Mouse (Mus musculus) heart, postnatal 0 days (tissue): ENCODE data around the gene Ppm1l. TPM values are rescaled to one million over a fixed set of nuclear protein-coding genes. Genes with fewer than 3 reads are reported as not detected.

Experiments
- ATAC-seq: fragments of 200-750 bp; cut with Nextera tagmentation; 2 replicates; pipeline ENCODE4 v1.8.0; 2017; ENCODE audit warnings: low read depth, moderate number of reproducible peaks, moderate library complexity; ENCODE audit not compliant: insufficient read depth
- DNase-seq: peaks from one replicate; pipeline ENCODE4 v3.0.0-alpha.2; 2016; ENCODE audit warnings: low spot score
- H3K27ac ChIP-seq: fragments of 300-500 bp; sonication (generic); 2 replicates; pipeline ENCODE4 v1.5.1; 2014; ENCODE audit warnings: low read depth, mild to moderate bottlenecking
- H3K27me3 ChIP-seq: fragments of 300-500 bp; sonication (generic); 2 replicates; pipeline ENCODE4 v1.6.1; 2014; ENCODE audit warnings: low read length, mixed read lengths; ENCODE audit not compliant: control insufficient read depth, insufficient read depth
- H3K36me3 ChIP-seq: fragments of 300-500 bp; sonication (generic); replicated peaks from 2 replicates; pipeline ENCODE4 v1.6.1; 2014; ENCODE audit warnings: low read length, mixed read lengths; ENCODE audit not compliant: control insufficient read depth, insufficient read depth
- H3K4me1 ChIP-seq: fragments of 300-500 bp; sonication (generic); 2 replicates; pipeline ENCODE4 v1.6.1; 2014; ENCODE audit warnings: antibody characterized with exemption; ENCODE audit not compliant: control insufficient read depth, insufficient read depth
- H3K4me2 ChIP-seq: fragments of 300-500 bp; sonication (generic); 2 replicates; pipeline ENCODE4 v1.6.1; 2014; ENCODE audit warnings: low read depth, mild to moderate bottlenecking, low read length, moderate library complexity
- H3K4me3 ChIP-seq: fragments of 300-500 bp; sonication (generic); 2 replicates; pipeline ENCODE4 v1.5.1; 2014; ENCODE audit warnings: low read depth, low read length
- H3K9ac ChIP-seq: fragments of 300-500 bp; sonication (generic); replicated peaks from 2 replicates; pipeline ENCODE4 v1.6.1; 2014; ENCODE audit warnings: low read depth, low read length, mixed read lengths
- H3K9me3 ChIP-seq: fragments of 300-500 bp; sonication (generic); replicated peaks from 2 replicates; pipeline ENCODE4 v1.6.1; 2016; ENCODE audit warnings: low read length; ENCODE audit not compliant: control insufficient read depth
- CTCF ChIP-seq: IDR thresholded peaks from 2 replicates; pipeline ENCODE4 v1.5.1; 2016; ENCODE audit warnings: antibody characterized with exemption, control low read depth, low read depth
- EP300 ChIP-seq: IDR thresholded peaks from 2 replicates; pipeline ENCODE4 v1.6.1; 2016; ENCODE audit warnings: antibody characterized with exemption, low read depth
- WGBS: fragments of 180-500 bp; shearing (Covaris S2); extraction: QIAGEN DNeasy Blood & Tissue Kit; methylation state at CpG from one replicate; pipeline ENCODE4 v1.1.7; 2014; 5-methylcytosine and 5-hydroxymethylcytosine counted together
- polyA plus RNA-seq: library from polyadenylated mRNA; unstranded; fragments of >200 nt; fragmentation: Nextera tagmentation; extraction: Ambion mirVana; gene quantifications from 2 replicates; pipeline ENCODE4 v1.2.1, GENCODE M21; 2015
- total RNA-seq: library from RNA; depleted of rRNA; stranded (reverse); fragments of >200 nt; gene quantifications from 2 replicates; pipeline ENCODE4 v1.2.3, GENCODE M21; 2014; ENCODE audit warnings: low replicate concordance

Ppm1l gene
- total and polyA plus RNA-seq, 2 experiments from 2014 or later: 8.7 to 13.8 TPM

DNA sequence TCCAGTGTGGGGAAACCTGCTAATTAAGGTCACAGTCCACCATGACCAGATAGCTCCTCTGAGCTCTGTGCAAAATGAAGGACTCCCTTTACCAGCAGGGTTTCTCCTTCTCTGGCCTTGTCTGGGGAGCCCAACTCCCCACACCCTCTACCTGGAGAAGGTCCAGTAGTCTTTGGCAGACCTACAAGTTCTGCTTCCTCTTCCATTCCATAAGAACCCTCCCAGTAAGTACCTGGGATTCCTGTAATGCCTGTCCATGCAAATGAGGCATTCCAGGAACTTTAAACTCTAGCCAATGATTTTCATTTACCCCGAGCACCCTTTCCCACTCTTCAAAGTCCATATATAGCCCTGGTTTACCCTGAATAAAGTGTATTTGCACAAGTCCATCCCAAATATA, 24.0 kb upstream of the Ppm1l start:
- no peak overlapping the region for H3K4me3 ChIP-seq
- WGBS: 58% methylated on average over 1 of the region's 1 CpGs
- H3K27ac ChIP-seq: no peak overlapping the region
- H3K9me3 ChIP-seq: no peaks in the 10 kb centered on the region
- H3K4me1 ChIP-seq: peaks cover 8% of the 10 kb centered on the region
- no peaks in the 10 kb centered on the region for H3K27me3 ChIP-seq
- no peak for TF ChIP-seq CTCF
- TF ChIP-seq EP300: no peak
- no peaks in the 10 kb centered on the region for H3K36me3 ChIP-seq
- DNase-seq: no peak
- no peak overlapping the region for H3K4me2 ChIP-seq
- ATAC-seq: no peak
- no peak overlapping the region for H3K9ac ChIP-seq

DNA sequence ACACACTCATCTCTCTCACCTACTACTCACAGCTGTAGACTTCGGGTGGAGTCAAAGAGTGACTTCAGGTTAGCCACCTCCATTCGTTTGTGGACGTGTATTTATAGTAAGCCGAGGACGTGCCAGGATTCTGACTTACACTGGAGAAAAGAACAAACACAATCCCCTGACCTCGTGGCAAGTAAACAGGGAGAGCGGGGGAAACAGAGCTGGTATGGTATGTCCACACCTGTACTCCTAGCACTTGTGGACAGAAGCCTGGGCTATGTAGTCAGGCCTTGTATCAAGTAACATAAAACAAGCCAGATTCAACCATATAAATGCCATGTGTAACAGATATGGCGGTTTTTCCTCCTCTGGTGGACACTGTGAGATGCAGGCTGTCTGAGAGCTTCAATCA, 20.4 kb upstream of the Ppm1l start:
- DNase-seq: no peak
- WGBS: 48% methylated on average over 8 of the region's 8 CpGs
- TF ChIP-seq CTCF: no peak
- TF ChIP-seq EP300: no peak

DNA sequence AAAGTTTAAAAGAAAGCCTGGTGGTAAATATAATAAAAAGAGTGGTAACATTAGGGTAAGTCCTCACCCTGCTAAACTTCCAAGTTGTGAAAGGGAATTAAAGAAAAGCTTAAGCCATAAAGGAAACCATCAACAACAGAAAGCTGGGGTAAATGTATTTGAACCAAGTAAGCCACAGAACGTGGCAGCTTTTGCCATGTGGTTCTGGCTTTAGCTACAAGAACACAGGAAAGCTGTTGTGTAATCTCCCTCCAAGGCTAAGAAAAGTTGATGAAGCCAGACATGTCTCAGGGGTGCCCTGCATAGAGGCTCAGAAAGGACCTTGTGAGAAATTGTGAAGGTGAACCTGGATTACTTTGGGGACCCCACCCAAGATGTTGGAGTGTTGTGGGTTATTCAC, 16.5 kb upstream of the Ppm1l start:
- no peaks in the 10 kb centered on the region for H3K4me1 ChIP-seq
- DNase-seq (no peak), ATAC-seq (no peak)
- H3K36me3 ChIP-seq: no peaks in the 10 kb centered on the region
- H3K4me3 ChIP-seq: no peak overlapping the region
- no peak overlapping the region for H3K4me2 ChIP-seq
- no peak overlapping the region for H3K27ac ChIP-seq
- WGBS: 81% methylated on average over 1 of the region's 1 CpGs
- no peaks in the 10 kb centered on the region for H3K9me3 ChIP-seq
- H3K27me3 ChIP-seq: no peaks in the 10 kb centered on the region
- no peak for TF ChIP-seq EP300
- TF ChIP-seq CTCF: no peak
- H3K9ac ChIP-seq: no peak overlapping the region

More for the DNA sequence above, 20.4 kb upstream of the Ppm1l start:
- Histone ChIP-seq H3K9ac (no peak overlapping the region), H3K9me3 (no peaks in the 10 kb centered on the region), H3K4me1 (no peaks in the 10 kb centered on the region), H3K4me3 (no peak overlapping the region), H3K27ac (no peak overlapping the region), H3K36me3 (no peaks in the 10 kb centered on the region), H3K27me3 (no peaks in the 10 kb centered on the region), H3K4me2 (no peak overlapping the region)
- no peak for ATAC-seq

DNA sequence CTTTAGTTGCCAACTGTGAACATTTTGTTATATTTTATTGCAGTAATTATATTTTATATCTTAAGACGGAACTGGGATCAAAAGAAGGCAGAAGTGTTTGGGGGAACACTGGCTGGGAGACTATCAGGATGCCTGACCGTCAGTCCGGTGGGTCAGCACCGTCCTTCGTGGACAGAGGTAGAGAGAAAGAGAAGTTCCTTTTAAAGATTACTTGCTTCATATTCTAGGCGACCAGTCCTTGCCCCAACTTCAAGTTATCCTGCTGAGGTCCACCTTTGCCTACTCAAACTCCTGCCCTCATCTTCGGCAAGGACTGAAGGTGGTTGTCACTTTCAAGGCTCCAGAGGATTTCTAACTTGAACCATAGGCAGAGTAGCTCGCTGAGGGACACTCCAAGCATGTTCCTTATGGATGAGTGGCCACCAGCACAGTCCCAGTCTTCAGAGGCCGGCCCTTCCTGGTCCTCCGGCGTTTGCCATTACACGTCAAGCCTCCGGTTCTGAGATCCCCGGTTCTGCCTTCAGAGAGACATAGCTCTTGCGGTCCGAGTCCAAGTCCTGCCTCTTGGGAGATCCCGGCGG, 761 bp upstream of the Ppm1l start:
- ATAC-seq (peak; percentile 38), DNase-seq (peak; percentile 12)
- no peaks in the 10 kb centered on the region for H3K27me3 ChIP-seq
- peaks cover 14% of the 10 kb centered on the region for H3K4me1 ChIP-seq
- peak overlapping the region; percentile 95 for H3K27ac ChIP-seq
- no peak for TF ChIP-seq CTCF
- no peak for TF ChIP-seq EP300
- peak overlapping the region; percentile 71 for H3K9ac ChIP-seq
- 1% methylated on average over 18 of the region's 18 CpGs for WGBS
- H3K9me3 ChIP-seq: no peaks in the 10 kb centered on the region
- peak overlapping the region; percentile 63 for H3K4me3 ChIP-seq
- peak overlapping the region; percentile 91 for H3K4me2 ChIP-seq
- H3K36me3 ChIP-seq: no peaks in the 10 kb centered on the region

DNA sequence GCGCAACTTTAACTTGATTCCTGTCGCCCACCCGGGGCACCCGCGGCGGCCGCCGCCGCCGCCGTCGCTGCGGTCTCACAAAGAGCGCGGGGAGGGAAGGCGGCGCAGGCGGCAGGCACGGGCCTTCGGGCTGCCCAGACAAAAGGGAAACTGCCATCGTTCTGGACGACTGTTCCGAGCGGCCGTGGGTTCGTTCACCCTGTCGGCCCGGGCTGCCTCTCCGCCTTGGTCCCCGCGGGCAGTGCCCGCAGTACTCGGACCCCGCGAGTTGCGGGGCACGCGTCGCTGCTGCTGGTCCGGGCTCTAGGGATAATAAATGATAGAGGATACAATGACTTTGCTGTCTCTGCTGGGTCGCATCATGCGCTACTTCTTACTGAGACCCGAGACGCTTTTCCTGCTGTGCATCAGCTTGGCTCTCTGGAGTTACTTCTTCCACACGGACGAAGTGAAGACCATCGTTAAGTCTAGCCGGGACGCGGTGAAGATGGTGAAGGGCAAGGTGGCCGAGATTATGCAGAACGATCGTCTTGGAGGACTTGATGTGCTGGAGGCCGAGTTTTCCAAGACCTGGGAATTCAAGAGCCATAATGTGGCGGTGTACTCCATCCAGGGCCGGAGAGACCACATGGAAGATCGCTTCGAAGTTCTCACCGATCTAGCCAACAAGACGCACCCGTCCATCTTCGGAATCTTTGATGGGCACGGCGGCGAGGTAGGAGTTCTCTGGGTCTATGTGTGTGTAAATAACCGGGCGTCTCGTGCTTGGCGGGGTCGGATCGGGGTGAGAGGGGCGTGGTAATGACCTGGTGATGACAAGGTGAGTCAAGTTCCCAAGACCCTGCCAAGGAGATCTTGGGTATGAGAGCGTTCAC, 827 bp downstream of the Ppm1l start:
- H3K9ac ChIP-seq: peak overlapping the region; percentile 71
- TF ChIP-seq EP300 (no peak), CTCF (no peak)
- no peaks in the 10 kb centered on the region for H3K27me3 ChIP-seq
- H3K27ac ChIP-seq: peak overlapping the region; percentile 95
- H3K9me3 ChIP-seq: no peaks in the 10 kb centered on the region
- peak; percentile 25 for DNase-seq
- under 1% methylated on average over 71 of the region's 73 CpGs for WGBS
- H3K36me3 ChIP-seq: no peaks in the 10 kb centered on the region
- peak; percentile 39 for ATAC-seq
- H3K4me1 ChIP-seq: peaks cover 19% of the 10 kb centered on the region
- peak overlapping the region; percentile 63 for H3K4me3 ChIP-seq
- H3K4me2 ChIP-seq: peak overlapping the region; percentile 91
